Mouse (Mus musculus) Muller cell, postnatal 12 days (primary cell): Measurements from ENCODE around the gene Mrpl48.
A peak's percentile ranks its signal among the peaks of the same experiment; 100 is the strongest.
"Not testable (repeated sequence)": the region's sequence is repeated elsewhere in the genome, so short reads cannot be mapped to it uniquely, and the experiment has no call there.

Experiments used
- DNase-seq: peaks from one replicate; pipeline ENCODE4 v3.0.0-alpha.2; 2015; ENCODE audit errors: inconsistent ontology term

Gene Mrpl48

DNA sequence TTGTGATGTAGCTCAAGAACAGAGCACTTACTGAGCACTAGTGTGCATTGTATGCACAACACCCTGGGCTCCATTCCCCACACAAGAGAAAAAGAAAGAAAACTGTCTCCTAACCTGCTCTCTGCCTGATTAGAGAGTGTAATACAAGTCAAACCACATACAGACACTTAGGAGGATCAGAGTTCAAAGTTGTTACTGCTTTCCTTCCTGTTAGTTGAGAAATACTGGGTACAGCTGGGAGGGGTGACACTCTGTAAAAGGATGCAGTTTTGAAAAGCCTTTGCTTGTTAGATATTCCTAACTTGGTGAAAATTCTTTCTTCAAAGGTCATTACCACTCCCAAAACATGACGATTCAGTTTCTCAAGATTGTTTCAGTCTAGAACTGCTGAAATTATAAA is 18.3 kb downstream of the Mrpl48 start:
- DNase-seq: no peak

DNA sequence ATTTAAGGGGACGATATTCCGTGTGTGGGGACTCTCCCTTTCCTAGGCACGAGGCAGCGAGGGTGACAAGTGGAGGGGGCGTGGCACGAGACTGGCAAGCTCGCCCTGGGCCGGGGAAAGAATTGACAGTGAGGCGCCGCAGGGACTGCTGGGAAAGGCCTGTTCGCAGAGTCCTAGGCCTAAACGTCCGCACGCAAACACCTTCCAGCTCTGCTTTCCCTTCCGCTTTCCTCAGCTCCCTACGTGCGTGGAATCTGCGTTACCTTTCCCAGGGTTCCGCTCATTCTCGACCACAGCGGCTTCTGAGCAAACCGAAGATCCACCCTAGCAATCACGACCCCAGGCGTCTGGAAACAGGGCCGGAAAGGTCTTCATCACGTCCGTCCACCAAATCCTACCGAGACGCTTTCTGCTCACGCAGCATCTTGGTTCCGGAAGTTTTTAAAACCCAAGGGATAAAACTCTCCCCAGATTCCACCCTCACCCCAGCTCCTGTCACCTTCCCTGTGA is 25.3 kb downstream of the Mrpl48 start:
- peak; percentile 93 for DNase-seq

DNA sequence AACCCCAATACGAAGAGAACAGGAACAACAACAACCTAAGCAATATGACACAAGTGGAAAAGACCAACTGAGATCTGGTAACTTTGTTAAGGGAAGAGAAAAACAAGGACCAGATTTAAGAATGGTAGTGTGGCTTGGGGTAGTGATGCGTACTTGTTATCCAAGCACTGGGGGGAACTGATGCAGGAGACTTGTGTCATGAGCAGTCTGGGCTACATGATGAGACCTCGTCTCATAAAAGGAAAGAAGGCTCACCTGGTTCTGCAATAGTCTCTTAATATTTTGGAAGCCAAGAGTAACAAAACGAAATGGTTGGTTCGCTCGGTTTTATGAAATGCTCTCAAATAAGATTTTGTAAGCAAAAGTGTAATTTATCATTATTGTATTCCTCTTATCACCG is 25.9 kb downstream of the Mrpl48 start:
- no peak for DNase-seq

DNA sequence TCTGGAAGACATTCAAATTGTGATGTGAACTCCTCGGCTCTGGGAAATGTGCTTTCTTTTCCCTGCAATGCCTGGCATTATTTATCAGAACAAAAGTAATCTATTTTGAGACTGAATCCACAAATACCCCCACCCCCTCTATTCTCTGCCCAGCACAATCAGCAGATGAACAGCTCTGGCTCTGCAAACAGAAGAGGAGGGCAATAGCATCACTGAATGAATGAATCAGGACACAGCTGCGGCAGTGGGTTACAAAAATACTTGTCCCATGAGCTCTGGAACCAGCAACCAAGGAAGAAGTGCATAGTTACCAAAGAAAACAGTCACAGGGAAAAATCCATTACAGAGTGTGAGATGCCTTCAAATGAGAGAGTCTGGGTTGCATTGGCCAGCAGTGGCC is 29.3 kb downstream of the Mrpl48 start:
- DNase-seq: peak; percentile 45

DNA sequence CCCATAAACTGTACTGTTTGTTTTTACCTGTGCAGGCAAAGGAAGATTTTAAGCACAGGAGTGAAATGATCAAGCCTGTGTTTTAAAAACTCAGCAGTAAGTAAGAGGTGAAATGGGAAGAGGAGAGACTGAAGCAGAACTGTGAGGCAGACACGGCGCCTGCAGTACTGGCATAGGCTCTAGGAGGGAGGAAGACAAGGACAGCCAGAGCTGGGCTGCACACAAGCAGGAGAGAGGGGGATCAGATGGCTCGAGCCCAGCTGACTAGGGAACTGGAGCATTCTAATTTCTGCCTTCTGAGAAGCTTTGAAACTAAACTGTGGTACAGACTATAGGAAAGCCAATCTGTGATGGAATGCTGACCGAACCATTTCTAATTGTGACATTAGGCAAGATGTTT is 35.4 kb downstream of the Mrpl48 start:
- no peak for DNase-seq

DNA sequence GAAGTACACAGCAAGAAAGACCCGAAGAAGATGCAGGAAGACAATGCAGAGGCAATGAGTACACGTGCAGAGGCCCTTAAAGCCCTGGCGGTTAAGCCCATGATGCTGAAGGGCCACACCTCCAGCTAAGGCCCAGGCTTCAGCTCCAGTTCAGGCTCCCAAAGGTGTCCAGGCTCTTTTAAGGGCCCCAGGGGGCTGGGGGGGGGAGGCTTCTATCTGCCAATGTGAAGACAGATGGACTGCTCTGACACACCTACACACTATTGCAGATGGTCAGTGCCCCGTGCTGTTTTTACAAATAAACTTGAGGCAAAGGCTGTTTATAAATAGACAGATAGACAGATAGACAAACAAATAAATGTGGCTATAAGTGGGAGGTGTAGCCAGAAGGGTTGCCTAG is 36.0 kb downstream of the Mrpl48 start:
- DNase-seq: no peak

DNA sequence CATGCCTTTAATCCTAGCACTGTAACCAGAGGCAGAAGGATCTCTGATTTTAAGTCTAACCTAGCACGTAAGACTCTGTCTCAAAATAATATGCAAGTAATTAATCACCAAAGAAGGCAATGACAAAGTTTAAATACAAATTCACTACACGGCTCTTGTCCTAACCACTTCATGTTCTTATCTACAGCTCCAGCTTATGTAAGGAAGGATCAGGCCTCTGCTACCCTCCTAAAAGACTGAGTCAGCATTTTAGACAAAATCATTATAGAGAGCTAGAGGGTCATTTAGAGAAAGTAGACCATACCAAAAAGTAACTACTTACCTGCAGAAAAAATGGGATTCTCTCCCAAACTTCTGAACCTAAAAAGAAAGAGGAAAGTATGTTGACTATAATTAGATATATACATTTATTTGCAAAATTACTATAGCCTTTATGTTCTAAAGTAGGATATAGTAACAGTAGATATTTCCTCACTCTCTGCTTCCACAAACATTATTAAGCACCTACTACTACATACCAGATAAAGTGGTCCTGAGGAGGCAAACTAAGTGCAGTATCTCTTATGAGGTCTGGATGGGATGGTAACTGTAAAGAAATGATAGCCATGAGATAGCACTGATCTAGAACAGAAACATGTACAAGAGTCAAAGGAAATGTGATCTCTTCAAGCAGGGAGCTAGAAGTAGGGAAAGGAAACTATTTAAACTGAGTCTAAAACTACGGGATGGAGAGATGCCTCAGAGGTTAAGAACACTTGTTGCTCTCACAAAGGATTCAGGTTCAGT is 37.0 kb downstream of the Mrpl48 start:
- no peak for DNase-seq

DNA sequence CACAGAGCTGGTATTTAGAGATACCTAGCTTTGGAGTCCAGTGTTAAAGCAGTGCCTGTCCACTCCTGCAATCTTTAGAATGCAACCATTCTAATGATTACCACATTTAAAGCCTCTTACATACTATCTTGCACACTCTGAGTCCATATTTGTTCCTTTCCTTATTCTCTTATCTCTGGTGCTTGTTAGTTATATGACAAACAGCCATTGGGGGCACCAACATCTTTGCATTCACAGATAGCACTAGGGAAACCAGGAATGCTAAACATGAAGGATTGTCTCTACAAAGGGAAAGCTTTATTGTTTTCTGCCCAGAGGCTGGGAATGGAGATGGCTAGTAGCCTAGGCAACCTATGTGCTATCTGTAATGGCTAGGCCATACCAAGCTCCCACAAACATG is 38.2 kb downstream of the Mrpl48 start:
- DNase-seq: no peak

DNA sequence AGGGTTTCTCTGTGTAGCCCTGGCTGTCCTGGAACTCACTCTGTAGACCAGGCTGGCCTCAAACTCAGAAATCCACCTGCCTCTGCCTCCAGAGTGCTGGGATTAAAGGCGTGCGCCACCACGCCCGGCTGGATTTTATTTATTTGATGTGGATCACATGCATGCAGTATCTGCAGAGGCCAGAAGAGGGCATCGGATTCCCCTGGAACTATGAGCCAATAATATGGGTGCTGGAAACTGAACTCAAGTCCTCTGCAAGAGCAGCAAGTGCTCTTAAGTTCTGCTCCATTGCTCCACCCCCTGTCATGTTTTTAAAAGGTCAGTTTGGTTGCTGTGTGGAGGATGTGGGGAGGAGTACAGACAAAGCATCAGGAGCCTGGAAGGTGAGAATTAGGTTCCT is 40.9 kb downstream of the Mrpl48 start:
- DNase-seq: not testable (repeated sequence)

DNA sequence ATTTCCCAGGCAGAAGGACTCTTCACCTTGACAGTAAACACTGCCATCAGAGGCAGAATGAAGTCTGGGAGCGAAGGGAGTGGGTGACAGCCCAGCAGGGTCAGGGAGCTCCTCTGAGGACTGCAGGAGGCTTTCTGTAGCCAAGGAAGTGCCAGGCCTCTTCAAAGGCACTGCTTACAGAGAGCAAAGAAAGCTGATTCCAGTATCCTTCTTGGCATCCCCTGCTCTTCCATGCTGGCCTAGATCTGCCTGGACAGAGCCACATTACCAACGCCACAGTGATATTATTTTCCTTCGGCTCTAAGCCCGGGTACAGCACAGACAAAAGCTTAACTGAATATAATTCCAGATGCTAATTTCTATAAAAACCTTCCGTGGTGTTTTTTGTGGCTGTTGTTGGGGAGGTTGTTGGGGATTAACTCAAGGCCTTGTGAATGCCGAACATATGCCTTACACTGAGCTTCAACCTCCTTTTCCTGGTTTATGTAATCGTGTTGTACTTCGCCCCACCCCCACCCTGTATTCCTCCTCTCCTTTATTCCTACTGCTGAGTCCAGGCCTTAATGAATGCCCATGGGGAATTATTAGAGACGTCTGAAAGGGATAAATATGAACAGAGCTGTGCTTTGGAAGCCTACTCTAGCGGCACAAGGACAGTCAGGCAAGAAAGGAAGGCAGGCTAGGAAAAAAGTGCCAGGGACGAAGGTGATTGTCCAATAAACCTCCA is 46.1 kb downstream of the Mrpl48 start:
- DNase-seq: peak; percentile 60

DNA sequence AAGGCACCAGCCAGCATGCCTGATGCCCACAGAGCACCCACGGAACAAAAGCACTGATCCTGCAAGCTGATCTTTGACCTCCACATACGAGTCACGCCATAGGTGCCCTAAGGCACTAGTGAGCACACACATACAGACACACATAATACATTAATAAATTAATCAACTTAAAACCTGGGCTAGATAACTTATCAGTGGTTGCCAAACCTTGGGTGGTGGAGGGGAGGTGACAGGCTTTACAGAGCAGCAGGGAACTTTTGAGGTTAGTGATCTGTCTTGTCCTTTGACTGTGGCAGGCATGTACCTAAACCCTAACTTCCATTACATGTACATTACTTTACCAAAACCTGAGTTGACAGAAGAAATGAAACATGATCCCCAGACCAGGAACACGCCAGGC is 48.8 kb downstream of the Mrpl48 start:
- DNase-seq: no peak

DNA sequence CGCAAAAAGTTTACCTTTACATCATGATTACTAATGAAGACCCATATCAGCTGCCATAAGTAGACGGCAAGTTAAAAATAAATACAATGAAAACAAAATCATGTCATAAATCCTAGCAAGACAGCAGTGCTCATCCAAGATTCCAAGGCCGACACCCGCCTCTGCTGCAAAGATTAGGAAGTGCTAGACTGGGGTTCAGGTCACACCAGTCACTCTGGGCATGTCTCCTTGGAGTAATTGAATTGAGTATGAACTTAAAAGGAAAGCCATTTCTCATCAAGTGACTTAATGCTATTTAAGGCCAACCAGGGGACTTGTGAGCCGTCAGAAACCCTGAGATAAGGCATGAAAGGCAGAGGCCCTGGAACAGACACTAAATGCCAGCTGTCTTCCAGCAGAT is 50.9 kb downstream of the Mrpl48 start:
- no peak for DNase-seq

DNA sequence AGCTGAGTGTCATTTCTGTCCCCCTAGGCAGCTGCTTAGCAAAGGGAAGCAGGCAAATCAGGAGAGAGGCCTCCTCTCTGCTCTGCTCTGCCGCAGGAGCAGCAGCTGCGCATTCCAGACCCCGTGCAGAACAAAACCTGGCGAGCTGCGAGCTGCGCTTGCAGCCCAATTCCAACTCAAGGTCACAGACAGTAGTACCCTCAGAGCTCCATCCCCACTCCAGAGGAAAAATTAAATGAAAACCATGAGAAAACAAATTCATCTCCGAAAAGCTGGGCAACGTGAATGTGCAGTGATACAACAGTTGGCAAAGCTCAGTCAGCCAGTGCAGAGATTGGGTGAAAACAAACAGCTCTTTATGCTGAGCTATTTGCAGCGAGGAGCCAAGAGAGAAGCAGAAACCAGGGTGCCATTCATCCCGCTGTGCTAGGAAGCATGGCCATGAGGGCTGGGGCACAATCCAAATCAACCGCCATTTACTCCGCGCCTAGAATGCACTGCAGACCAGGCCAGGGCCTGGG is 52.6 kb downstream of the Mrpl48 start:
- DNase-seq: peak; percentile 83

DNA sequence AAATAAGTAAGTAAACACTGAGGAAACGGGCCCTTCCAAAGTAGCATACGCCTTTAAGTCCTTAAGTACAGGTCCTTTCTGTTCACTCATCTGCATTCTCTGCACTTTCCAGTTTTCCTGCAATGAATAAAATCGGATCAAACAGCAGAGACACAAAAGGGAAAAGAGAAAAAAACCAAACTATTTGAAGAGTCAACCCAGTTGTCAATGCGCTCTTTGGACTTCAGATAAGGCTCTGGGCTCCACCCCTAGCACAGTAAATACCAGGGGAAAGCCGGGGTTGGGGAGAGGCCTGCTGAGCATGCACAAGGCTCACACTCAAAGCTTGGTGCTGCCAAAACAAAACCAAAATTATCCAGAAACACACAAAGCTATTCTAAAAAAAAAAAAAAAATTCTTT is 53.2 kb downstream of the Mrpl48 start:
- DNase-seq: peak; percentile 54

DNA sequence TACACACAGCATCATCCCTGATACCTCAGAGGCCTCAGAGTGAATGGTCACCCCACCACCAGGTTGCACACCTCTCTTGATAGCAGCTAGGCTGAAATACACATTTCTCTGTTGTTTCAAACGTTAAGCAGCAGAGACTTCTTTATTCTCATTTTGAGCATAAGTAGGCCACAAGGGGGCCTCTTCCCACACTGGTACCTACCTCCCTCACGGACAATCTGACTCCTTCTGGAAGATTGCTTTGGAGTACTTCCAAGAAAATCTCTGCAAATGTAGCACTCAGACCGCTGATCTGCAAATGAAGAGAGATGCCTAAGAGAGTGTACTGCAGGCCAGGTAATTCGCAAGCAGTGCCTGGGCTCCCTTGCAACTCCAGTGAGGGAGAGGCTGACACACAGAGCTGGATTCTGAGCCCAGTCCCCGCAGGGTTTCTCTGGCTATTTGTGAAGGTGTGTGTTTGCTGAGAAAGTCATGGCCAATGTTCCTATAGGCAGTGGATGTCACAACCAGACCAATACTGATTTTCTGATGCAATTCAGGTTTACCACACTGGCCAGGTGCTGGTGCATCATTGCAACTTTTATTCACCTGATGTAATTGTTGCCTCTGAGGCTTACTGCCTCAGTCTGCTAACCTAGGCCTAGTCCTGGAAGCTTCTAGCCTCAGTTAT is 57.6 kb downstream of the Mrpl48 start:
- DNase-seq: peak; percentile 36

DNA sequence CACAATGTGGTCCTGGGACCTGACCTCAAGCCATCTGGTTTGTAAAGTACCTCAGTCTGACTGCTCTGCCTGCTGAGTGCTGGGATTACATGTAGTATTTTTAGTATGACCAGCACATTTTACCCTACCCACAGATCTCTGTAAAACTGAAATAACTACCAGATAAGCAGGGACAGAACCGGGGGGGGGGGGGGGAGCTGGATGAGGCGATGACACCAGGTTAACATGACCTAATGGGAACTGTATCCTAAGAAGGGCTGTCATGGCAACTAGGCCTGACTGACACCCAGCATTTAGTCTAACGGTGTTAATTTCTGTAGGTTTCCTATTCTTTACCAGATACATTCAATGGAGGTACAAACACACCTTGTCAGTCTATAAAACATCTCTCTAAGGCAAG is 58.3 kb downstream of the Mrpl48 start:
- no peak for DNase-seq

DNA sequence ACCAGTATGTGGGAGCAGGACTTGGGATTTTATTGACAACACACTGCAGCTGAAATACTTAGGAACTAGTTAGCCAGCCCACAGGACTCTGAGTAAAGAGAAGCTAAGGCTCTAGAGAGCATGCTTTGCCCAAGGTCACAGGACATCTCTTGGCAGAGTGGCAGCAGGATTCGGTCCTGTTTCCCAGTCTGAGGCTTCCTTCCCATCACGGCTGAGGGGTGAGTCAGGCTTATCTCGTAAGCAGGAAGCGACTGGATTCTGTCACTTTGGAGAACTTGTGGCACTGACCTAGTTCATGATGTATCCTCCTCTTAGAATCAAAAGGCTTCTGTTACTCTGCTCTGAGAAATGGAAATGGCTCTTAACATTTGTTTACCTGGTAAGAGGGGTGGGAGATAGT is 60.5 kb downstream of the Mrpl48 start:
- DNase-seq: no peak

DNA sequence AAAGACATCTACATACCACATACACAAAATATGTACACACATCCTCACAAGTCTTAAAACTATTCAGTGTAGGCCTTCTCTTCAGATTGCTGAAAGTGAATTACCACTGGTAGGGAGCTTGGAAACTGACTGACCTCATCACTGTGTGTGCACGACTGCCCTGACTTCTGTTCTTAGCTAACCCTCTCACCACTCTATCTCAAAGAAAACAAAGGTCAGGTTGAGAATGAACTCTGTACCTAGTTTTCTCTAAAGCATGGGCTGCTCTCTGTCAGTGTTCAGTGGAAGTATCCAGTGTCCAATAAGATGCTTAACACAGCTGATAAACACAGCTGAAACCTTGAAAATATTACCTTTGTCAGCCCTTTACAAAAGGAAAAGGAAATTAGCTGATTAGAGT is 63.7 kb downstream of the Mrpl48 start:
- DNase-seq: no peak

DNA sequence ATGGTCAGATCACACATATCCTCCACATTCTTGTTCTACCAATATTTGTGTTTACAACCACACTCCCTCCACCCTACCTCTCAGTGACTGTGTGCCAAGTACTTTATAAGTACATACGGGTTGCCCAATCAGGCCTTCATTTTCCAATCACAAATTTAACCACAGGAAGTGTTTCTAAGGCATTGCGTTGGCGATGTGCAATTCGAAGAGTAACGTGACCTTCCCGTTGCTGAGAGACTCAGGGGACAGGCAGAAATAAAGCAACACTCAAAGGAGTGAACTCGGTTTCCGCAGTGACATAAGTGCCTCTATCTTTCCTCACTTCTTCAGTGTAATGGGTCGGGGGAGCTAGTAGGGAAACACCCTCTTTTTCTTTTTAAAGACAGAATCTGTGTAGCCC is 68.6 kb downstream of the Mrpl48 start:
- DNase-seq: no peak

DNA sequence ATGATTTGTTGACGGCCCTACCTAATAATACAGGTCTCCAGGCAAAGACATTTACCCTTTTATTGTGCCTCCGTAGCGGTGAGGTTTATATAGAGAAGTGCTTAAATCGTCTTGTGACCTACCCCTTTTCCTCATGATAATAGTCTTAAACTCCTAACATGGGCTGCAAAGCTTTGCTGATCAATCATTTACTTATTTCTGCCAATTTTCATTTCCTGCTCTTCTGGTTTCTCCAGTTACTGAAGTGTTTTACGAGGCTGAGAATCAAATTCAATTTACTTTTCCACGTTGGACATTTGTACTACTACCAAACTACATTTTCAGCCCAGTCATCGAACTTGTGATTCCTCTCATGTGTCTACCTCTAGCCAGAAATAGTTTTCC is 70.6 kb downstream of the Mrpl48 start:
- no peak for DNase-seq

DNA sequence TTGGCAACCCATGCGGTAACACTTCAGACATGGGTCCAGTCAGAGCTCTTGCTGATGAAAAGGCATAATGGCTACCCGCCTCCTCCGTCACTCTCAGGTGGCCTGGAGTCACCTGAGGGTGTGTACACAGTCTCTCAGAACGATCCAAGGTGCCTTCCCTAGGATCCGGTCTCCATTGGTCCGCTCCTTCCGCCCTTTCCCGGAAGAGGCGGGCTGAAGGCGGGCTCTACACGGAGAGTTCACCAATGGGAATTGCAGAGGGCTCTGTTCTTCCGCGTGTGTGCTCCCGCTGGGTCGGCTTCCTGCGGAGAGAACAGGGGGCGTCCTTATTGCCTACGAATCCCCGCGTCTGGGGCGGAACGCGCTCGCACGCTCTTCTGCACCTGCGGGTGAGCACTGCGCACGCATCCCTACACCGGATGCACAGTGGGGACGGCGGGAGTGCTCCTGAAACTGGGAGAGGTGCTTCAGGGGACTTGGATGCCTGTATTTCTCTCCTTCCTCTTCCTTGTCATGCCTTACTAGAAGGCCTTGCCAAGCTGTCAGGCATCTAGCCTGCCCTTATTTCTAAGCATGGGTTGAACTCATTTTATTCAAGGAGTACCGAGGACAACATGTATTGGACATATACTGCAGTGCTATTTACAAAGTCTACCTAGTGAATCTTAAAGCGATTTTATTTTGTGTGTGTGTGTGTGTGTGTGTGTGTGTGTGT is 71.1 kb downstream of the Mrpl48 start, which contains the start of gene Coa4:
Coa4 (plus strand) TSS at position 268 of the 715 bp plus-strand sequence.
- DNase-seq: peak; percentile 95

DNA sequence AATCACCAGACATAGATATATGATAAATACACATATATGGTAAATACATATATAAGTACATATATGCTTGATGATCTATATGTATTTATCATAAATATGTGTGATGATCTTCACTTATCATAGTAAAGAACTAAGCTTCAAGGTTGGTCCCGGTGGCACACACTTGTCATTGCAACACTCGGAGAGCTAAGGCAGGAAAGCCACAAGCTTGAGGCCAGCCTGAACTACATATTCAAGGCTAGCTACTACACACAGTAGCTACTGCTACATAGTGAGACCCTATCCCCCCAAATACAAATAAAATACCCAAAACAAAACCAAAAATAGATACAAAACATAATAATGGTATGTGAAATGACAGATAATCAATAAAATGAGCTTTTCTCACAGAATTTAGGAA is 72.3 kb downstream of the Mrpl48 start:
- DNase-seq: no peak
